Mouse (Mus musculus) lung, adult 2 months (tissue): ENCODE measurements around the gene Farp1.

Source experiments
- CTCF ChIP-seq: fragments of 200-500 bp; IDR thresholded peaks from 2 replicates; pipeline ENCODE4 v1.5.1; 2011; ENCODE audit warnings: mild to moderate bottlenecking, low read length, control low read depth; ENCODE audit not compliant: insufficient read depth
- POLR2A ChIP-seq: fragments of 200-500 bp; IDR thresholded peaks from 2 replicates; pipeline ENCODE4 v1.6.1; 2011; ENCODE audit warnings: low read depth, mild to moderate bottlenecking, control low read depth, low read length, borderline replicate concordance; ENCODE audit errors: extremely low read depth

DNA sequence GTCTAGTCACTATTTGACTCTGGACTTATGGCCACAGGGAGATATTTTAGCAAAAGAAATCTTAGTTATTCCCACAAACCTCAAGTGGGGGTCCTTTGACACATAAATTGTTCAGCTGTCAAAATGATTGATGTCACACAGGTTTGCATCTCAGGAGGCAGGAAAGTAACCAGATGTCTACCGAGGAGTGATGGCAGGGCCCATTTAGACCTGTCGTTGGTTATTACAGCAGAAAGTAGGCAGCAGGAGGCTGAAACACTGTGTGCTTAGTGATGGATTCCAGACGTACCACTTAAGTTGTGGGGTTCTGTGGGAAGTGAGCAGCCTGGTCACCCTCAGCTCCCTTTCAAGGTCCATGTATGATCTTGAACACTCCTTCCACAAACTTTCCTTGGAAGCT lies 99.4 kb downstream of the Farp1 start:
- TF ChIP-seq POLR2A (no peak), CTCF (no peak)
